Mouse (Mus musculus): ENCODE data around the gene Olfr847.

Olfr847 gene

DNA sequence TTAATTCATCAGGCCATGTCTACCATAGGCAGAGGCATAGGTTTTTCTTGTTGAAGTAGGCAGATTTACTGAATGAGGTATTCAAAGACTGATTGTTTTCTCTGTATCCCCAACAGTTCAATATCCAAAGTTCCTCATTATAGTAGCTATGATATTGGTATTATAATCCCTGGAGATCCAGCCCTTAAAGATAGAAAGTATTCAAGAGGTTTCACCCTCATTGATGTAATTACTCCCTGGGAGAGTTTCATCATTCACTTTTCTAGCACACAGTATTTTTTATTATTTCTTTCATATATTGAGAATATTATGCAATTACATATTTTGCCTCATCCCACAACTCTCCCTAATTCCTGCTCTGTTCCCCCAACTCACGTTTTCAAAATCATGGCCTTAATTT lies at the start of gene Olfr847:
Olfr847 (minus strand) TSS at position 101 of the 400 bp plus-strand sequence.
- no peak for DNase-seq (ENCODE audit: low read depth, low spot score)

DNA sequence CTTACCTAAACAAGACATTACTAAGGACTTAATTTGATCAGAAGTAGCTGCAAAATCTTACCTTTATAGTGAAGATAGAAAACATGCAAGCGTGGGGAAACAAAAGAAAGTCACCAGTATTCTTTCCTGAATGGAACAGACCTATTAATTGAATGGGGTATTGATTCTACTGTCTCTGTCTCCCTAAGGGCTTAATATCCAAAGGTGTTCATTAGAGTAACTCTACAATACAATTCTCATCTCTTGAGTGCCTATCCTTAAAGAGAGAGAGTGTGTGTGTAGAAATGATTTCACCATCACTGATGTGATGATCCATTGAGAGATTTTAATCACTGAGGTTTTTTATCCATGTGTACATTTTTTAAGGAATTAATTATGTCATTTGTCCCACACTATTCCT lies 14.6 kb downstream of the Olfr847 start, which contains the start of gene Olfr846:
Olfr846 (minus strand) TSS at position 101 of the 400 bp plus-strand sequence.
- no peak for DNase-seq (ENCODE audit: low read depth, low spot score)

DNA sequence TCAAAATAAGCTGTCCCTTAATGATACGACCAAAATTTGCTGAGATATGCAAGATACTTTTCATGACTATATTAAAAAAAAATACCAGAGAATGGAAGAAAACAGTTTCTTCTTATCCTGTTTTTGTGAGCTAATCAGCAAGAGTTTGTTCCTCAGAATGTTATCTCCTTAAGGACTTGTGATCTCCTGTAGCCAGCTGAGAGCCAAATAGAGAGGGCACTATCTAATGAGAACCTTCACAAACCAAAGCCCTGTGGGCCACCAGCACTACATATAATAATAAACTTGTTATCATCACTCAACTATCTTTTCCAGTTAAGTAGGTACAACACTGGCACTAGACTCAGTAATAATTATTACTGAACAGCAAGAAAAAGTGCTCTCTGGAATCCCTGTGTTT lies 42.3 kb downstream of the Olfr847 start, which contains the start of gene Olfr845:
Olfr845 (plus strand) TSS at position 301 of the 400 bp plus-strand sequence.
- DNase-seq (ENCODE audit: low read depth, low spot score), result no peak
